Mouse (Mus musculus) adipose tissue, adult 10 weeks (tissue): ENCODE measurements around the gene Atg101. TPM values are rescaled to one million over a fixed set of nuclear protein-coding genes. Genes with fewer than 3 reads are reported as not detected.

ENCODE experiments used
- polyA plus RNA-seq: library from polyadenylated mRNA; stranded (reverse); fragments of 350-450 nt; fragmentation: Illumina TruSeq; extraction: RNeasy Lipid Tissue Mini Kit (QIAGEN cat#74804); gene quantifications from one replicate; pipeline ENCODE4 v1.2.3, GENCODE M21; 2014; ENCODE audit warnings: low read depth, low replicate concordance

Atg101 gene
- polyA plus RNA-seq, result 23.9 TPM

DNA sequence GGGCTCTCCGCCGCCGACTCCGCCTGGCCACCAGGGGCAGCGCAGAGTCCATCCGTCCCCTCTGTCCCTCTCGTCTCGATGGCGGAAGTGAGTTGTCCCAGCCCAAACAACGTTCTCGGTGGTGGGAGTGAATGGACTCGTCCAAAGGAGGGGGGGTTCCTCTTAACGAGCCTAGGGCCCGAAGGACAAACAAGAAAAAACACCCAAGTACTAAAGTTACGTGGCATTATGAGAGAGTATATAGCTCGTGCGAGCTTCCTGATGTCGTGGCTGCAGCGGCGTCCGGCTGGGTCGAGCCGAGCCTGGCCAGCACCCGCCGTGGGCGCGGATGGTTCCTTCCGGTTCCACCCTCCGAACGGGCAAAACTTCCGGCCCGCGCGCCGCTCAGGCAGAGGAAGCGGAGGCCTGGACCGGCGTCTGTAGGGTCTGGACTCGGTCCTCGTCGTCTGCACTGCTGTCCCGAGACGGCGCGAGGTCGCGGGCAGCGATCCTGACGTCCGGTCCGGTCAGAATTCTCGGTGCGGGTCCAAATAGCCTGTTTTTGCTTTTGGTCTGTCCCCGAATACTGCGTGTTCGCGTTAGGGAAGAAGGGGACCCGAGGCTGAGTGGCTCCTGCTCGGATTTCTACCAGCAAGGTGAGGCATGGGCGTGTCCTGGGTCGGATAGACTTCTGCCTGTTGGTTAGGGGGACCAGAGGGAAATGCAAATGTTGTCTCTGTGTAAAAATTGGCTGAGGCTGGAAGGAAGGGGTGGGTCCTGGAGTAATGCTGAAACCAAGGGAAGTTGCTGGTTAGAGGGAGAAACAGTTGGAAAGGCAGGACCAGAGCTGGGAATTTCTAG, at the start of gene Atg101:
Atg101 (plus strand) TSS at position 362 of the 840 bp plus-strand sequence.

DNA sequence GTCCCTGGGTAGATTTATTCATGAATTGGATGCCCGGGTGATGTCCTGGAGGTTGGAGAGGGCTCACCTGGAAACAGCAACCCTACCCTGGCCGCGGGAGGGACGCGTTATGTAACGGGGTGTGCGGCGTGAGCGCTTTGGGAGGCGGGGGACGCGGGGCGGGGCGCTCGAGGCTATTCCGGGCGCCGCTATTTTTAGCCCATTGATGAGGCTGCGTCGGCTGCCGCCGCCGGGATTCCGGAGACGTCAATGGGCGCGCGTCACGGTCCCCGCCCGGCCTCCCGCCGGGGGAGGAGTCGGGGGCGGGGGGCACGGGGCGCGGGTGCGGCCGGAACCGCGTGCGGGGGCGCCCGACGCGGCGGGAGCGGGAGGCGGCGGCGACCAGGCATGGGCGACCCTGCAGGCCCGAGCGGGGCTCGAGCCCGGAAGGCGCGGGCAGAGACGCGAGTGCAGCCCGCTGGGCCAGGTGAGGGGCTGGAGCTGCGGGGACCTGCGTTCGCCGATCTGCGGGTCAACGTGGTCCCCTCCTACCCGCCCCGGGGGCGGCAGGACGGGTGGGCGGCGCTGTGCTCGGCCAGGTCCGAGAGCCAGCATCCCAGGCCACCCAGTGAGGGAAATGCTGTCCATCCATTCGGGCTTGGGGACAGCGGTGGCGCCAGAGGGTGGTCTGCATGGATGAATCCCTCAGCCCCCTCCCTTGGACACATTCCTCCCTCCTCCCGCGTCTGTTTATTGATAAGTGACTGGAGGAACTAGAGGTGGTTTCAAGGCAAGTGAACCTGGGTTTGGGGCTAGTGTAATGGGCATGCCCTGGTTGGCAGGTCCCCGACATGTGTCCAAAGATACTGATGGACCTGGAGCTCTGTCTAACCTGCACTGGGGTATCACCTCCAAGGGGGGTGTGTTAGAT, 29.9 kb upstream of the Atg101 start, which contains the start of gene Nr4a1:
Nr4a1 (plus strand) TSS at position 384 of the 910 bp plus-strand sequence.

DNA sequence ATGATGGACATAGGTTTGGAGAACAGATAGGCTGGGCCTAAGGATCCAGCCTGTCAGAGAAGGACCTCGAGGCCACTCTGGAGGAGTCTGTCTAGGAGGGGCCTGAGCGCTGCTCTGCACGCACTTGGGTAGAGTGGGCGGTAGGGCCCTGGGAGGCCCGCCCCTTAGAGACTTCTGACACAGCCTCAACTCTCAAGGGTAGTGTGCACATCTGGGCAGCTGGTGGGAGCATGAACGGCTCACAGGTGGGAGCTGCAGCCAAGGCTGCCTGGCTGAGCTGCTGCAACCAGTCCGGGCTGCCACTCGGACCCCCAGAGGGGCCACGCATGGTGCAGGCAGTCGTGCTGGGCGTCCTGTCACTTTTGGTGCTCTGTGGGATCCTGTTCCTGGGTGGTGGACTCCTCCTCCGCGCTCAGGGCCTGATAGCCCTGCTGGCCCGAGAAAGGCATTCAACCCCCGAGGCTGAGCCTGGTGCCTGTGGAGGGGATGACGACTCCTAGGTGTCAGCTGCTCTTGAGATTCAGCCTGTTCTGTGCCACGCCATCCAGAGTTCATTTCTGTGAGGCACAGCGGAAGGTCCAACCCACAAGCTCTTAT, 9.1 kb downstream of the Atg101 start, which contains the start of gene 6030408B16Rik:
6030408B16Rik (plus strand) TSS at position 188 of the 597 bp plus-strand sequence.

Other genes starting within 250 kb of the Atg101 start
- 0.72 TPM for gene Gm47841, start 236.9 kb upstream of the Atg101 start, polyA plus RNA-seq
- gene Fignl2, start 205.7 kb upstream of the Atg101 start, polyA plus RNA-seq, result 3.7 TPM
- not detected for gene Ankrd33, start 168.5 kb upstream of the Atg101 start, polyA plus RNA-seq
- gene Acvrl1, start 155.8 kb upstream of the Atg101 start, polyA plus RNA-seq, result 26.2 TPM
- 25.3 TPM for gene Acvr1b, start 110.2 kb upstream of the Atg101 start, polyA plus RNA-seq
- 4.1 TPM for gene Grasp, start 60.1 kb upstream of the Atg101 start, polyA plus RNA-seq
- 34.9 TPM for gene Nr4a1, start 30.0 kb upstream of the Atg101 start, polyA plus RNA-seq
- 3.1 TPM for gene 6030408B16Rik, start 8.9 kb downstream of the Atg101 start, polyA plus RNA-seq
- 5.3 TPM for gene Krt80, start 85.9 kb downstream of the Atg101 start, polyA plus RNA-seq
- gene Krt7, start 126.8 kb downstream of the Atg101 start, polyA plus RNA-seq, result 24.7 TPM
- gene Krt87, start 154.5 kb downstream of the Atg101 start, polyA plus RNA-seq, result not detected
- gene Krt88, start 163.5 kb downstream of the Atg101 start, polyA plus RNA-seq, result 3.5 TPM
- not detected for gene Krt81, start 179.5 kb downstream of the Atg101 start, polyA plus RNA-seq
- not detected for gene Krt86, start 189.2 kb downstream of the Atg101 start, polyA plus RNA-seq
- gene Krt83, start 207.2 kb downstream of the Atg101 start, polyA plus RNA-seq, result not detected
- not detected for gene Gm49425, start 233.0 kb downstream of the Atg101 start, polyA plus RNA-seq
- gene Krt84, start 248.5 kb downstream of the Atg101 start, polyA plus RNA-seq, result not detected